Mouse (Mus musculus): Measurements from ENCODE around the gene Serpinb6b. TPM values are rescaled to one million over a fixed set of nuclear protein-coding genes. Genes with fewer than 3 reads are reported as not detected.

The Serpinb6b gene
- polyA plus RNA-seq, 1 experiment = not detected

GRCm38 (mm10) chr13:32970776-32971175, 5.8 kb downstream of the Serpinb6b start:
- H3K4me3 ChIP-seq (ENCODE audit: insufficient read depth, low read depth, low read length) = no peak overlapping the region
- H3K27ac ChIP-seq (ENCODE audit: insufficient read depth, low read depth, low read length) = no peak overlapping the region
- no peak for TF ChIP-seq CTCF (IDR thresholded peaks at IDR 0.05; ENCODE audit: insufficient read depth, low read depth, low read length)
- TF ChIP-seq POLR2A (IDR thresholded peaks at IDR 0.05; ENCODE audit: insufficient read depth, low read depth, low read length) = no peak
- 90% methylated on average over 3 of the region's 3 CpGs for WGBS
- no peaks in the 10 kb centered on the region for H3K4me1 ChIP-seq (ENCODE audit: control insufficient read depth, insufficient read depth, low read length)

GRCm38 (mm10) chr13:32974268-32974667, 9.3 kb downstream of the Serpinb6b start:
- Histone ChIP-seq H3K27ac (ENCODE audit: insufficient read depth, low read depth, low read length) (no peak overlapping the region), H3K4me1 (ENCODE audit: control insufficient read depth, insufficient read depth, low read length) (no peaks in the 10 kb centered on the region), H3K4me3 (ENCODE audit: insufficient read depth, low read depth, low read length) (no peak overlapping the region)
- WGBS = 89% methylated on average over 2 of the region's 2 CpGs
- TF ChIP-seq CTCF (IDR thresholded peaks at IDR 0.05; ENCODE audit: insufficient read depth, low read depth, low read length) = no peak
- no peak for TF ChIP-seq POLR2A (IDR thresholded peaks at IDR 0.05; ENCODE audit: insufficient read depth, low read depth, low read length)

DNA sequence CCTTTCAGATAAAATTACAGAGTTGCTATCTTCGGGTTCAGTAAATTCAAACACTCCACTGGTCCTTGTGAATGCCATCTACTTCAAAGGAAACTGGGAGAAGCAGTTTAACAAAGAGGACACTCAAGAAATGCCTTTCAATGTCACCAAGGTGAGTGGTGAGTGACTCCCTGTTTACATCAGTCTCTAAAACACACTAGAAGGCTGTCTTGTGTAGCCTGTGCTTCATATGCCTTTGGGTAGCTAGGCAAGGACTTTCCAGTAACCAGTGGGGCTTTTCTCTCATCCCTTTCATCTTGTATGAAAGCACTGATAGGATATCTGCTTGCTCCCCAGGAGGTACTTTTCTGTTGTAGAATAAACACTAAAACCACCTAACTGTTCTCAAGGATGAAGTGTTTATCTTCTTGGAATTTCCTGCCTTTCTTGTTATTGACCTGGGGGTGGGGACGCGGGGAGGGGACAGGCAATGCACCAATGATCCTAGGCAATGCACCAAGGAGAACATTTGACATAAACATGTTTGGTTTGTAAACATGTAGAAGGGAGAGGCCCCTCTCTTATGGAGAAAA, 10.0 kb downstream of the Serpinb6b start:
- TF ChIP-seq CTCF (IDR thresholded peaks at IDR 0.05; ENCODE audit: insufficient read depth, low read depth, low read length) (no peak), POLR2A (IDR thresholded peaks at IDR 0.05; ENCODE audit: insufficient read depth, low read depth, low read length) (no peak)
- Histone ChIP-seq H3K4me3 (ENCODE audit: insufficient read depth, low read depth, low read length) (no peak overlapping the region), H3K27ac (ENCODE audit: insufficient read depth, low read depth, low read length) (no peak overlapping the region), H3K4me1 (ENCODE audit: control insufficient read depth, insufficient read depth, low read length) (no peaks in the 10 kb centered on the region)
- 70% methylated on average over 3 of the region's 3 CpGs for WGBS

- 76% methylated on average over 2 of the region's 2 CpGs for WGBS
- TF ChIP-seq POLR2A (IDR thresholded peaks at IDR 0.05; ENCODE audit: insufficient read depth, low read depth, low read length) (no peak), CTCF (IDR thresholded peaks at IDR 0.05; ENCODE audit: insufficient read depth, low read depth, low read length) (no peak)
- H3K4me1 ChIP-seq (ENCODE audit: control insufficient read depth, insufficient read depth, low read length) = no peaks in the 10 kb centered on the region
- no peak overlapping the region for H3K4me3 ChIP-seq (ENCODE audit: insufficient read depth, low read depth, low read length)
- no peak overlapping the region for H3K27ac ChIP-seq (ENCODE audit: insufficient read depth, low read depth, low read length)
Measured at GRCm38 (mm10) chr13:32975710-32976109, 10.7 kb downstream of the Serpinb6b start.

DNA sequence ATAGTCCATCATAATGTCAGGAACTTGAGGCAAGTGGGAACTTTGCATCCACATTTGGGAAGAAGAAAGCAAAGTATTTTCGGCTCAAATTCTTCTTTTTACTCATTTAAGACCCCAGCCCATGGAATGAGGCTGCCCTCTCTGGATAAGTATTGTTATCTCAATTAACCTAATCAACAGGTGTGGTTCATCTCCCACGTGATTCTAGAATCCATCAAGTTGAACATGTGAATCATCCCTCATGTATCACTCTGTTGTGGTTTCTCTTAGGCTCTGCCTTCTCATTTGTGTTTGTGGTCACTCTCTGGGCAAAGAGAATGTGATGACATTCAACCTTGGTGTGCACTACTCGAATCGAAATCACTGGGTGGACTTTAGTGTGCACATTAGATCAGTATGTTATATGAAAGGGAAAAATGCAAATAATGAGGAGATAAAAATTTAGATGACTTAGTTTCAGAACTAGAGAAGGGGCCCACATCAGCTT, 17.6 kb downstream of the Serpinb6b start:
- no peak overlapping the region for H3K27ac ChIP-seq (ENCODE audit: insufficient read depth, low read depth, low read length)
- 80% methylated on average over 4 of the region's 4 CpGs for WGBS
- no peaks in the 10 kb centered on the region for H3K4me1 ChIP-seq (ENCODE audit: control insufficient read depth, insufficient read depth, low read length)
- H3K4me3 ChIP-seq (ENCODE audit: insufficient read depth, low read depth, low read length) = no peak overlapping the region
- TF ChIP-seq POLR2A (IDR thresholded peaks at IDR 0.05; ENCODE audit: insufficient read depth, low read depth, low read length) (no peak), CTCF (IDR thresholded peaks at IDR 0.05; ENCODE audit: insufficient read depth, low read depth, low read length) (no peak)

DNA sequence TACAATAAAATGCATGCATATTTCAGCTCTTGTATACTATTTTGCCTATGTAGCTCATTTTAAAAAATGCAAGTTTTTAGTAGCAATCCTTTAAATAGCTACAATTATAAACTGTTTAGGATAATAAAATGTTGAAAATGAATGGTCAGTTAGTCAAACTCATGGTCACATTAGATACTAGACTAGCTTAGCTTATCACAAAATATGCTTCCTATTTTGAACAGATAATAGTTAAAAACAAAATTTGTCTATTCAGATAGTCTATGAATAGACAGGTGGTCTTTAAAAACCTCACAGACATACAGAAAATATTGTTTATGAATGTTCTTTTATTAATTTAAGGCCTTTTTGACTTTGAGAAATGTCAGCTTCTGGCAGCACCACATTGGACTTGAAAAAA, 21.2 kb downstream of the Serpinb6b start:
- Histone ChIP-seq H3K4me3 (ENCODE audit: insufficient read depth, low read depth, low read length) (no peak overlapping the region), H3K27ac (ENCODE audit: insufficient read depth, low read depth, low read length) (no peak overlapping the region), H3K4me1 (ENCODE audit: control insufficient read depth, insufficient read depth, low read length) (no peaks in the 10 kb centered on the region)
- no peak for TF ChIP-seq POLR2A (IDR thresholded peaks at IDR 0.05; ENCODE audit: insufficient read depth, low read depth, low read length)
- no peak for TF ChIP-seq CTCF (IDR thresholded peaks at IDR 0.05; ENCODE audit: insufficient read depth, low read depth, low read length)

- 89% methylated on average over 10 of the region's 10 CpGs for WGBS
- Histone ChIP-seq H3K4me3 (ENCODE audit: insufficient read depth, low read depth, low read length) (no peak overlapping the region), H3K4me1 (ENCODE audit: control insufficient read depth, insufficient read depth, low read length) (no peaks in the 10 kb centered on the region), H3K27ac (ENCODE audit: insufficient read depth, low read depth, low read length) (no peak overlapping the region)
- TF ChIP-seq CTCF (IDR thresholded peaks at IDR 0.05; ENCODE audit: insufficient read depth, low read depth, low read length) (no peak), POLR2A (IDR thresholded peaks at IDR 0.05; ENCODE audit: insufficient read depth, low read depth, low read length) (no peak)
Measured at GRCm38 (mm10) chr13:32993152-32993893, 28.3 kb downstream of the Serpinb6b start.

DNA sequence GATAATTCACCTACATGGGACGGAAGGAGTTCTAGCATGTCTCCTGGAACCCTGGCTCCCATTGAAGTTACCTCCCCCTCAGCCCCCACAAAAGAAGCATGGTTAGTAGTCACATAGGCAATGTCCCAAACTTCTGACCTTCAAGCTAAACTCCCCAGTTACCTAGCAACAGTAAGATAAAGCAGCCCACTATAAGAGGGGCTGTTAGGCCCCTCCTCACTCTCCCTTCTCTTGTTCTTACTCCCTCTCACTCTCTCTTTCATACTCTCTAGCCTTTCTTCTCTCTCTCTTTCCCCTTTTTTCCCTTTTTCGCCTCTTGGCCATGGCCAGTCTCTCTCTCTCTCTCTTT, 28.9 kb downstream of the Serpinb6b start:
- no peak overlapping the region for H3K4me3 ChIP-seq (ENCODE audit: insufficient read depth, low read depth, low read length)
- 76% methylated on average over 2 of the region's 2 CpGs for WGBS
- no peaks in the 10 kb centered on the region for H3K4me1 ChIP-seq (ENCODE audit: control insufficient read depth, insufficient read depth, low read length)
- H3K27ac ChIP-seq (ENCODE audit: insufficient read depth, low read depth, low read length) = no peak overlapping the region
- no peak for TF ChIP-seq POLR2A (IDR thresholded peaks at IDR 0.05; ENCODE audit: insufficient read depth, low read depth, low read length)
- no peak for TF ChIP-seq CTCF (IDR thresholded peaks at IDR 0.05; ENCODE audit: insufficient read depth, low read depth, low read length)

- WGBS = 82% methylated on average over 4 of the region's 4 CpGs
- Histone ChIP-seq H3K27ac (ENCODE audit: insufficient read depth, low read depth, low read length) (no peak overlapping the region), H3K4me1 (ENCODE audit: control insufficient read depth, insufficient read depth, low read length) (no peaks in the 10 kb centered on the region), H3K4me3 (ENCODE audit: insufficient read depth, low read depth, low read length) (no peak overlapping the region)
- no peak for TF ChIP-seq CTCF (IDR thresholded peaks at IDR 0.05; ENCODE audit: insufficient read depth, low read depth, low read length)
- TF ChIP-seq POLR2A (IDR thresholded peaks at IDR 0.05; ENCODE audit: insufficient read depth, low read depth, low read length) = no peak
Measured at GRCm38 (mm10) chr13:32995051-32995450, 30.0 kb downstream of the Serpinb6b start.

Data from olfactory bulb, adult 2 months (tissue).